Mouse (Mus musculus): ENCODE measurements around the gene Gm37240.

The Gm37240 gene

GRCm38 (mm10) chr3:85421403-85421802 lies 465.9 kb downstream of the Gm37240 start:
- DNase-seq (ENCODE audit: low read depth, low spot score): no peak

GRCm38 (mm10) chr3:85417663-85418062 lies 469.7 kb downstream of the Gm37240 start:
- no peak for DNase-seq (ENCODE audit: low read depth, low spot score)

DNA sequence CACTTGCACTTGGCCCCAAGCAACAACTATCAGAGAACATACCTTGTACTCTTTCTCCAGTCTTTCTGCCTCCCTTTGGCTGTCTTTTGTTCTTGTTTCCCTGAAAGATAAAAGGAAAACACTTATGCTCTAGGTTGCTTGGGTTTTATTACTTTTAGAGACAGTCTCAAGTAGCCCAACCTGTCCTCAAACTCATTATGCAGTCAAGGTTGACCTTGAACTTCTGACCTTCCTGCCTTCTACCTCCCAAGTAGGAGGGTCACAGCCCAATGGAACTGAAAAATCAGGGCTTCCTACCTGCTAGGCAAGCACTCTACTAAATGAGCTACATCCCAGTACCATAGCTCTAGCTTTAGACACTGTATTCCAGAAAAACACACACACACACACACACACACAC lies 488.5 kb downstream of the Gm37240 start:
- no peak for DNase-seq (ENCODE audit: low read depth, low spot score)

GRCm38 (mm10) chr3:85398483-85398835 lies 488.9 kb downstream of the Gm37240 start:
- DNase-seq (ENCODE audit: low read depth, low spot score): no peak

DNA sequence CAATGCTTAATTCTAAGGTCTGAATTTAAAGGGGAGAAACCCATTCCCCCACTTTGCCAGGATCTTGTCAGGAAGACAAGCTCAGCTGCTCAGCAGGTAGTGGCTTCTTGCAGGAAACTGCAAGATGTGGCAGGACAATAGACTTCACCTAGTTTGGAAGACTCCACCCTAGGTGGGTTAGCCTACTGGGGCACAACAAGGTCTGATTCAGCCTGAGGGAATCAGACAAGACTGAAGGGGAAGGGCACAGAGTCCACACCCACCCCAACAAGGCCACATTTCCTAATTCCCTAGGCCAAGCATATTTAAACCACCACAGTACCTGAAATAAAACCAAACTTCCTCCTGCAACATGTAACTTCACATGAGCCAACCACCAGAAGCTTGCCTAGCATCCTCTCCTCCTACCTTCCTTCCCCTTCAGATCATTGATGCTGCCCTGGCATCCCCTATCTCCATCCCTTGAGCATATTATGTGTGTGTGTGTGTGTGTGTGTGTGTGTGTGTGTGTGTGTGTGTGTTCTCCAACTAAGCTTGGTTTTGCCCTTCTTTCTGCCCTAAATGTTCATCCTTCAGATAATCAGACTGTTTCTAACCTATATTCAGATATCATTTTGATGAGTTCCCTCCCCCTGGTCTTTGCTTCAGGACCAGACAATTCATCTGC lies 489.4 kb downstream of the Gm37240 start:
- no peak for DNase-seq (ENCODE audit: low read depth, low spot score)

DNA sequence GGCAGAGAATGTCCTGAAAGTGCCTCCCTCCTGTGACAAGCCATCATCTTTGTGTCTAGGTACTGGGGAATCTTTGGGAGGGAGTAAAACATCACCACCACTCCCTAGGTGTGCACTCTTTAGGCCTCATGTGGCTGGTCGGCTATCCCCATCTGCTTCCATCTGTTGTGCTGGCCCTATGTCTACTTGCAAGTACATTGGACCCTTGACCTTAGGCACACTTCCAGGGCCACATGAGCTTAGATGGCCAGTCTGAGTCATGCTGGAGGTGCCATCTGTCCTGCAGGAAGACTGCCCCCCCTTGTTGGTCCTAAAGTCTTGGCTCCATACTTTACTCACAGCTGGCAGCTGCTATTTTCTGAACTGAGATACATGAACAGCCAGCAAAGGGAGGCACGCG lies 493.9 kb downstream of the Gm37240 start:
- no peak for DNase-seq (ENCODE audit: low read depth, low spot score)

DNA sequence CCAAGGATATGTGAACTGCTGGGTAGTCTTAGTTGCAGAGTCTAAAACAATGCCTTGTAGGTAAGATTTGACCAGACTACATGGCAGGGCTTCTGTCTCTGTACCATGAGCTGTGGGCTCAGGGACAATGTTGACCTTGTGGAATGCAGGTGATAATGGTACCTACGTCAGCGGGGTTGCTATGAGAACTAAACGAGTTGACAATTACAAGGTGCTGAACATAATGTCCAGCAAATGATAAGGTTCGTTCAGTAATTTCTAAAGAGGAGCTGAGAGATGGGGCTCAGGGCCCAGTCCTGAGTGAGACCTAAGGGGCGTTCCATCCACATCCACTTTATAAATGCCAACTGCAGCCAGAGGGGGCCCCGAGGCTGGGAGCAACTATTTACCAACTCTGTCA lies 495.6 kb downstream of the Gm37240 start:
- DNase-seq (ENCODE audit: low read depth, low spot score): no peak

- DNase-seq (ENCODE audit: low read depth, low spot score): no peak
Observed at GRCm38 (mm10) chr3:85391111-85391510, 496.2 kb downstream of the Gm37240 start.

DNA sequence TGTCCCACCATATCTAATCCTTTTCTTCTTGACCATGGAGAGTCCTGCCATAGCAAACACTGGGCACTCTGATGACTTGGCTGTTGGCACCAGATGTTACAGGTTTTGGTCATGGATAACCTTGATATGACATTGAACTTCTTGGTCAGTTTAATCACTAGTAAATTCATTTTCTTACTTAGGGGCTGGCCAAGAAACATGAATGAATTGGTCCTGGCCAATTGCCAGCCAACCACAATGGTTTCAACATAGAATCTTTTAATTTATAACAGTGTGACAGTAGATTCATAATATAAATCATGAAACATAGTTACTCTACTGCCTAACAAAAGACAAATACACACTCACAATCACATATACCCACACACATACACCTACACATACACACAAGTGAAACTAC lies 501.9 kb downstream of the Gm37240 start:
- no peak for DNase-seq (ENCODE audit: low read depth, low spot score)

- DNase-seq (ENCODE audit: low read depth, low spot score): no peak
Observed at GRCm38 (mm10) chr3:85383330-85383729, 504.0 kb downstream of the Gm37240 start.

GRCm38 (mm10) chr3:85378703-85379395 lies 508.5 kb downstream of the Gm37240 start:
- DNase-seq (ENCODE audit: low read depth, low spot score): no peak

GRCm38 (mm10) chr3:85377946-85378702 lies 509.2 kb downstream of the Gm37240 start:
- DNase-seq (ENCODE audit: low read depth, low spot score): no peak

DNA sequence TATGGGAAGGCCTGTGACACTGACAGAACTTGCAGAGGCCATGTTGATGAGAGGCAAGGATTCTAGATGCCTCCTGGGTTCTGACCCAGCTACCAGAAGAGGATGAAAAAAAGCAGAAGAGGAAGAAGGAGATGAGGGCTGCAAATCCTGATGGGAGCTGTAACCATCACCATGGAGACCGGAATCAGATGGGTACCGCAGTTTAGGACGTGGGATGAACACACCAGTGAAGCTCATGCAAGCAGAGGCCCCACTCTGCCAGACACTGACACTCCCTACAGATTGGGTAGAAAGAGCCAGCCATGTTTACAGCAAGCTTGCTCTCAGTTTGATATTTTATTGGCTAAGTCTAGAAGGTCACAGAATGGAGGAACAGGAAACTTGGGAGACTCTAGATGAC lies 509.8 kb downstream of the Gm37240 start:
- DNase-seq (ENCODE audit: low read depth, low spot score): no peak

DNA sequence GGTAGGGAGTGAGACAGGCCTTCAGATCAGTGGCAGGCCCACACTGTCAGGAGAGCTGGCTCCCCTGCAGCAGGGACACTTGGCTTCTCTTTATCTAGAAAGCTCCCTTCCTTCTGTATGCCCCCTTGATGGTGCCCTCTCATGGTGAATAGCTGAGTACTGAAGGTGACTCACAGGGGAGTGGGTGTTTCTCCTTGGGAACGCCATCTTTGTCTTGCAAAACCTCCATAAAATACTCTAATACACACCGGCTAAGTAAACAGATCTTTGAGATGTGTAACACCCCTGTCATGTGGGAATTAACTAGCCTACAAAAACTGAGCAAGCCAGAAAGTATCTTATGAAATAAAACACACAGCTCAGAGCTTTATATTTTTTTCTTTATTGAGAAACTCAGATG lies 510.8 kb downstream of the Gm37240 start:
- no peak for DNase-seq (ENCODE audit: low read depth, low spot score)

DNA sequence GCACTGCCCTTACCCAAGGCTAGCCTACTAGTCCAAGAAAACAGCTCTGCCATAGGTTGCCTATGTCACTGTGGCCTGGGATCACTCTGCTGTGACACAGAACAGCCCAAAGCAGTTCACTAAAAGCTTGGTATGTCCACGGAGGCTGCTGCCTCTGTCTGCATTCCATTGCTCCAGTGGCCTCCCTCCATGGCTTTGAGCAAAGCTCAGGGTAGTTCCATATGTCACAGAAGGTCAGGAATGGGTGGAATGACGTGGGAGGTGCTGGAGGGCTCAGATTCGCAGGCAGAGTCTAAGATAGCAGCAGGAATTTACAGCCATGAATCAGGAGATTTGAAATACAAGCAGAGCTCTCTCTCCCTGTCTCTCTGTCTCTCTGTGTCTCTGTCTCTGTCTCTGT lies 514.3 kb downstream of the Gm37240 start:
- no peak for DNase-seq (ENCODE audit: low read depth, low spot score)

DNA sequence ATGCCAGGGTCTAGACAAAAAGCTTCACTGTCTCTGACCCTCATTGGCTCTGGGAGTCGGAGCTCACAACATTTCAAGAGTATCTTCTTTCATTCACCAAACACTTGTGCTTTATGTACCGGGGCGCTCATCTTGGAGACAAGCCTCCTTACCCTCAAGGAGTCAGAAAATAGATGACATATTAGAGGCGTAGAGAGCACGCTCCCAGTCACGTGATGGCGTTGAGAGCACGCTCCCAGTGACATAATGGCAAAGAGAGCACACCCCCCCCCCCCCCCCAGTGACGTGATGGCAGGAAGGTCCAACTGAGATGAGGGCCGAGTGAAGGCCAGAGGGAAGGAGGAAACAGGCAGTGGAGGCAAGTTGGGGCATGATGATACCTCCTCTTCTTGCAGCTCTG lies 517.5 kb downstream of the Gm37240 start:
- DNase-seq (ENCODE audit: low read depth, low spot score): no peak

GRCm38 (mm10) chr3:85369157-85369556 lies 518.2 kb downstream of the Gm37240 start:
- peak; percentile 22 for DNase-seq (ENCODE audit: low read depth, low spot score)

GRCm38 (mm10) chr3:85368354-85369120 lies 518.8 kb downstream of the Gm37240 start:
- no peak for DNase-seq (ENCODE audit: low read depth, low spot score)

DNA sequence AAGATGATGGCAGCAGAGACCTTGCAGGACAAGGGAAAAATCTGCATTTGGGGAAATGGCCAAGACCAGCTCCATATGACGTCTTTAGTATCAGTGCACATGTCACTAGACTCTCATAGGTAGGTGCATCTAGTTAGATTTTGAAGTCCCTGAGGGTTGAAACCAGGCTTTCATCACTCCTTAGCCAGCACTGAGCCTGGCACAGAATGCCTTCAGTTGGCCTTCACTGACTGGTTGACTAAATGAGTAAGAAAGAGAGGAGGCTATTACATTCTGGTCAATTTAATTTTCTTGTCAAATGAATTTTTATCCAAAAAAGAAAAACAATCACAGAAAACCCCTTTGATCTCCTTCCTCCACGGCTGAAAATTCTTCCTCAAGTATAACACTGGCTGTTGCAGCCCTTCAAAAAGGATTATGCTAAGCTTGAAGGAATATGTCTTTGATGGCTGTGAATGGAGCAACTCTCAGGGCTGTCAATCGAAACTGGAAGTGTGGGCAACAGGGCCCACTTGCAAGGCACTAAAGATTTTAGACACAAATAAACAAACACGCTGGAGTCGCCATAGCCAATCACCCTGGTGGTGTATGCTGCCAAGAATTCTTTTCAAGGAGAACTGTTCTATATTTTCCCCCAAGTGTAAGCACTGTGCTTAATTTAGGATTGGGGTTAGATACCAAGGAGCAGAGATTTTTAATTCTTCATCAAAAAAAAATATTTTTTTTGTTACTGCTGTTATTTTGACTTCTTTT lies 522.6 kb downstream of the Gm37240 start:
- no peak for DNase-seq (ENCODE audit: low read depth, low spot score)

DNA sequence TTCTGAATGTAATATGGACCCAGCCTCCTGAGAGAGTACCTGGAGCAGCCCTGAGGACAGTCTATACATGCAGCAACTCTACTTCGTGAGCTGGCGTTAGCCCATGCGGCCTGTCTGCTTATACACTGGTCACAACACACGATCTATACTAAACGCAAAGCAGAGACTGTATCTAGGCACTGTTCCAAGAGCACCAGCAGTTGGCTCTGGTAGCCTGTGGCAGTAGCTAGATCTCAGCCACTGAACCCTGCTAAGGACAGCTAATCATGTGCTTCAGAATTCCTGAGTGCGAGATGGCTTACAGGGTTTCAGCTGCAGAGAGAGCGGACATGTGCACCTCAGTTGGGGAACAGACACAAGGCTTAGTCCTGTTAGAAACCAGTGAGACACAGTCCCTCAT lies 524.4 kb downstream of the Gm37240 start:
- DNase-seq (ENCODE audit: low read depth, low spot score): peak; percentile 18

DNA sequence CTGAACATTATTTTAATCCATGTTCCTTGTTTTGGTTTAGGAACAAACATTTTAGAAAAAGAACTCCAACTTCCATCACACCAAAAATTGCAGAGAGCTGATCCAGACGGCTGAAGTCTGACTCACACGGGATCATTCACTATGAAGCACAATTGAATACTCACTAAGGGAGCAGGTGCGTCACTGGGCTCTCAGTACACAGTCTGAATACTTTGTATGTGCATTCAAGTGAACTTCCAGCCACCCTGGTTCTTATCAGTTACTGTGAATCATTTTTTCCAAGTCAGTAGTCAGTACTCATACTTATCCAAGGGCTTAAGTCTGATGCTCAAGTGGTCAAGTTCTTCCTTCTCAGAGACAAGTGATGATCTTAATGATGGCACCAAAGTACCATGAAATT lies 530.9 kb downstream of the Gm37240 start:
- no peak for DNase-seq (ENCODE audit: low read depth, low spot score)

Data from retina, adult 2 months (tissue).